Mouse (Mus musculus): ENCODE results near the gene G430095P16Rik. TPM values are rescaled to one million over a fixed set of nuclear protein-coding genes. Genes with fewer than 3 reads are reported as not detected.

G430095P16Rik gene
- 10 to 100 TPM; 15.8 to 26.4 TPM for polyA plus RNA-seq (2017; shearing (Covaris generic))

DNA sequence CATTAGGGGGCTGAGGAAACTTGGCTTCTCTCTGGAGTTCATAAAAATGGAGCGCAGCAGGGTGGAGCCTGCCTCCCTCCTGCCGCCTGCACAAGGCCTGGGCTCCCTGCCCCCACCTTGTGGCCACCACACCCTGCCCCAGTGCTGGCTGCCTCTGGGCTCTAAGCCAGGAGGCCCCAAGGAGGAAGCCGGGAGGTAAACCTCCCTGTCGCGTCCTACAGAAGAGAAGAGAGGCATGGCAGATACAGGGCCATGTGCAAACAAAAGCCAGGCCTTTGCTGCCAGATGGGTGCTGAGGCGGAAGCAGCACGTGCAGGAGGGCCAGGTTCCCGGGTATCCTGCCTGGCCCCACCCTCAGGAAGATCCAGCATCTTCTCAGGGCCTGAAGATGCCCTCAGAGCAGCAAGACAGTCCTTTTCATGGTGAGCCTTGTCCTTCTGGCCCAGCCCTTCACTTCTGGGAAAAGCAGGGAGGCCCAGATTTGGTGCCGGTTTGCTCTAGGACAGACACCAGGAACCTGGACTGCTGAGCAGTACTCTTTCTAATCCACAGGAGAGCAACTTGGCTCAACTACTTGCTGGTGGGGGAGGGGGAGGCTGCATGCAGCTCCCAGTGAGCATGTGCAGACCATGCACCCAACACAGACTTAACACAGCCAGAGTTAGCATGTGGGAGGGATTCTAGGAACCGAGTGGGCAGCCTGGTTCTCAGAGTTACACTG lies at the start of gene G430095P16Rik:
TSS of gene G430095P16Rik (plus strand) at position 158 of the 721 bp plus-strand sequence.

DNA sequence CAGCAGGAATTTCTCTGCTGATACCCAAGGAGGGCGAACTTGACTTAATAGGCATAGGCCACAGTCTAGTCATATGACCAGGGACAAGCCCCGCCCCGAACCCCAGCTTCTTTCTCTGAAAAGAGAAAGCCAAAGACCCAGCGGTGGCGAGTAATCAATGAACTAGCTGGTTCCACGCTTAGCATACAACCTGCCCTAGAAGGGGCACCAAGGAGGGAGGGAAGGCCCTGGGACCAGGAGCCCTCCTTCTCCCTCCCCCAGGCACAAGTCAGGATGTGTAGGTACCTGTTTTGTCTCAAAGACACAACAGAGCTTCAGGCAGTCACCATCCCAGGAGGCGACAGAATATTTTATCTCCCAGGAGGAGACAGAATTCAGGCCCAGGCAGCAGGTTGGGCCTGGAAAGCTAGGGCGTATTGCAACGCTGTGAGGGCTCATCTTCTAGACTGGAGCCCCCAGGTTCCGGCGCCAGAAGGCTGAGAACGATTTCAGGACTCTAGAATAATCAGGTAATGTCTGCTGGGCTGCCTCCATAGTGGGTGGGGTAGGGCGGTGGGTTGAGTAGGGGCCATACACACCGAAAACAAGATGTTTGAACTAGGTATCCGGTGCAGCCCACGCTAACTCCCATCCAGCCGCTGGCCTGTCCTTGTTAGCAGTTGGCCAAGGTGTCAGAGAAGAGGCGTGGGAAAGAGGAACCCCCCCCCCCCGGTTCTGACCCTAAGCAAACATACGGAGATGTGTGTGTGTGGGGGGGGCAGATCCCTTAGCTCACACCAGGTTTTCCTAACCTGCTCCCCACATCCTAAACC lies 36.4 kb upstream of the G430095P16Rik start, which contains the start of gene Trmt1:
TSS of gene Trmt1 (plus strand) at position 117 of the 812 bp plus-strand sequence.

GRCm38 (mm10) chr8:84687705-84688100 lies 35.1 kb upstream of the G430095P16Rik start, which contains the start of gene Nacc1:
Gene Nacc1, minus strand, starts transcription at chr8:84687862.

GRCm38 (mm10) chr8:84700941-84701911 lies 21.6 kb upstream of the G430095P16Rik start, which contains the start of gene Lyl1:
Gene Lyl1, plus strand, starts transcription at chr8:84701457.

Other genes with a start within 250 kb of the G430095P16Rik start
- 100 to 1,000 TPM; 229 to 407 TPM for gene Ier2, start 60.2 kb upstream of the G430095P16Rik start, polyA plus RNA-seq (2017; shearing (Covaris generic))
- gene Trmt1, start 36.7 kb upstream of the G430095P16Rik start, polyA plus RNA-seq (2017; shearing (Covaris generic)) = 10 to 100 TPM; 48.9 to 77.3 TPM
- 10 to 100 TPM; 14.8 to 15.3 TPM for gene Nacc1, start 35.1 kb upstream of the G430095P16Rik start, polyA plus RNA-seq (2017; shearing (Covaris generic))
- under 1 TPM; 0.20 to 0.56 TPM for gene Lyl1, start 21.6 kb upstream of the G430095P16Rik start, polyA plus RNA-seq (2017; shearing (Covaris generic))
- 1 to 10 TPM; 5.7 to 9.1 TPM for gene Nfix, start 77.3 kb downstream of the G430095P16Rik start, polyA plus RNA-seq (2017; shearing (Covaris generic))
- gene Dand5, start 99.8 kb downstream of the G430095P16Rik start, polyA plus RNA-seq (2017; shearing (Covaris generic)) = 1 to 10 TPM; 6.6 to 7.9 TPM
- 10 to 100 TPM; 27.3 to 37.8 TPM for gene Gadd45gip1, start 108.5 kb downstream of the G430095P16Rik start, polyA plus RNA-seq (2017; shearing (Covaris generic))
- 100 to 1,000 TPM; 152 to 202 TPM for gene Rad23a, start 117.7 kb downstream of the G430095P16Rik start, polyA plus RNA-seq (2017; shearing (Covaris generic))
- gene Calr, start 123.9 kb downstream of the G430095P16Rik start, polyA plus RNA-seq (2017; shearing (Covaris generic)) = 100 to 1,000 TPM; 454 to 486 TPM
- 100 to 1,000 TPM in 1 of 2 experiments, 10 to 100 TPM in 1; 87.0 to 103 TPM for gene Farsa, start 134.0 kb downstream of the G430095P16Rik start, polyA plus RNA-seq (2017; shearing (Covaris generic))
- 1 to 10 TPM; 3.8 to 4.9 TPM for gene Syce2, start 149.1 kb downstream of the G430095P16Rik start, polyA plus RNA-seq (2017; shearing (Covaris generic))
- 10 to 100 TPM; 34.2 to 47.8 TPM for gene Gcdh, start 170.9 kb downstream of the G430095P16Rik start, polyA plus RNA-seq (2017; shearing (Covaris generic))
- under 1 TPM in 1 of 2 experiments, not detected in 1; 0.43 TPM for gene Klf1, start 178.9 kb downstream of the G430095P16Rik start, polyA plus RNA-seq (2017; shearing (Covaris generic))
- 10 to 100 TPM; 12.8 to 18.4 TPM for gene Dnase2a, start 185.6 kb downstream of the G430095P16Rik start, polyA plus RNA-seq (2017; shearing (Covaris generic))
- gene Mast1, start 214.4 kb downstream of the G430095P16Rik start, polyA plus RNA-seq (2017; shearing (Covaris generic)) = 1 to 10 TPM in 1 of 2 experiments, under 1 TPM in 1; 0.92 to 1.5 TPM
- gene Rtbdn, start 224.0 kb downstream of the G430095P16Rik start, polyA plus RNA-seq (2017; shearing (Covaris generic)) = under 1 TPM; 0.06 to 0.81 TPM
- not detected for gene Gm49661, start 246.4 kb downstream of the G430095P16Rik start, polyA plus RNA-seq (2017; shearing (Covaris generic))
- gene Prdx2, start 246.6 kb downstream of the G430095P16Rik start, polyA plus RNA-seq (2017; shearing (Covaris generic)) = 100 to 1,000 TPM; 159 to 190 TPM
- gene Rnaseh2a, start 246.8 kb downstream of the G430095P16Rik start, polyA plus RNA-seq (2017; shearing (Covaris generic)) = 10 to 100 TPM; 71.6 to 93.6 TPM

Data from inflammation-experienced regulatory T-cells (primary cell).